Mouse (Mus musculus) CD4-positive naive resting alpha-beta T cell, adult 57 days (primary cell): ENCODE measurements around the gene Cyp24a1. TPM values are rescaled to one million over a fixed set of nuclear protein-coding genes. Genes with fewer than 3 reads are reported as not detected.

Experiments used
- total RNA-seq: library from RNA; stranded (reverse); gene quantifications from one replicate; pipeline ENCODE4 v1.2.4, GENCODE M21; 2023

Cyp24a1 gene
- total RNA-seq = not detected

DNA sequence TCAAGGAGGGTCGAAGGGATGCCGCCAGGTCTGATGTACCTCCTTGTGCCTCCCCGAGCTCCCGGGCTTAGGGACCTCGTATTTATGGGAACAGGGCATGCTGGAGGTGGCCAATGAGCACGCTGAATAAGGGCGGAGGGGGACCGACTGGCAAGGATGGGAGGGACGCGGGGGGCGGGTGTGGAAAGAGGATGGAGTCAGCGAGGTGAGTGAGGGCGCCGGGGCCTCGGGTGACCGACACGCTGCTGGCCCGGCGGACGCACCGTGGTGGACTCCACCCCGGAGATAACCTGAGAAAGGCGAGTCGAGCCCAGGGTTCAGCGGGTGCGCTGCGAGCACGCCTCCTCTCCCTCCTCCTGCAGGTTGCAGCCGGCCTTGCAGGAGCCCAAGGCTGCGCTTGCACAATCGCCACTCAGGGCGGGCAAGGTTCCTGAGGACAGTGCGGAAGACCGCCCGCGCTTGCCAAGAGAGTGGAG lies at the start of gene Cyp24a1:
Cyp24a1 (minus strand) TSS at position 55 of the 476 bp plus-strand sequence.

GRCm38 (mm10) chr2:170496154-170496930 lies 603 bp downstream of the Cyp24a1 start, which contains the start of gene Pfdn4:
Pfdn4 (plus strand) TSS chr2:170496428.

Other genes starting within 250 kb of the Cyp24a1 start
- gene Bcas1, start 69.3 kb downstream of the Cyp24a1 start, total RNA-seq = 1.4 TPM
- gene Pfdn4, start 717 bp downstream of the Cyp24a1 start, total RNA-seq = 19.5 TPM
- not detected for gene 4930470P17Rik, start 104.9 kb upstream of the Cyp24a1 start, total RNA-seq
- not detected for gene Dok5, start 234.7 kb upstream of the Cyp24a1 start, total RNA-seq